Mouse (Mus musculus) testis, adult 2 months (tissue): ENCODE measurements around the gene Gfra1. TPM values are rescaled to one million over a fixed set of nuclear protein-coding genes. Genes with fewer than 3 reads are reported as not detected.

Experiments used
- H3K27ac ChIP-seq: fragments of 200-500 bp; 2 replicates; pipeline ENCODE4 v1.5.1; 2012; ENCODE audit warnings: low read depth, low read length; ENCODE audit not compliant: control insufficient read depth, insufficient read depth
- H3K27me3 ChIP-seq: fragments of 200-500 bp; 2 replicates; pipeline ENCODE4 v1.6.1; 2012; ENCODE audit warnings: mild to moderate bottlenecking, low read length, moderate library complexity; ENCODE audit not compliant: control insufficient read depth, insufficient read depth
- H3K36me3 ChIP-seq: fragments of 200-500 bp; 2 replicates; pipeline ENCODE4 v1.6.1; 2012; ENCODE audit warnings: mild to moderate bottlenecking, low read length; ENCODE audit not compliant: control insufficient read depth, insufficient read depth
- H3K4me1 ChIP-seq: fragments of 200-500 bp; 2 replicates; pipeline ENCODE4 v1.6.1; 2012; ENCODE audit warnings: low read length; ENCODE audit not compliant: control insufficient read depth, insufficient read depth
- H3K4me3 ChIP-seq: fragments of 200-500 bp; 2 replicates; pipeline ENCODE4 v1.5.1; 2012; ENCODE audit warnings: low read depth, mild to moderate bottlenecking, low read length, moderate library complexity, mixed read lengths; ENCODE audit not compliant: control insufficient read depth
- CTCF ChIP-seq: fragments of 200-500 bp; IDR thresholded peaks from 2 replicates; pipeline ENCODE4 v1.5.1; 2012; ENCODE audit warnings: low read depth, mild to moderate bottlenecking, inconsistent platforms, low read length, moderate library complexity; ENCODE audit not compliant: control insufficient read depth, insufficient read depth, insufficient replicate concordance
- POLR2A ChIP-seq: fragments of 200-500 bp; IDR thresholded peaks from 2 replicates; pipeline ENCODE4 v1.6.1; 2012; ENCODE audit warnings: low read depth, mild to moderate bottlenecking, inconsistent platforms, low read length, moderate library complexity; ENCODE audit not compliant: control insufficient read depth
- polyA plus RNA-seq: library from polyadenylated mRNA; depleted of rRNA; stranded (reverse); fragments of >200 nt; gene quantifications from 2 replicates; pipeline ENCODE4 v1.2.3, GENCODE M21; 2012

Gfra1 gene
- polyA plus RNA-seq, 1 experiment = 1.2 TPM

- no peaks in the 10 kb centered on the region for H3K36me3 ChIP-seq
- TF ChIP-seq POLR2A (no peak), CTCF (no peak)
- no peaks in the 10 kb centered on the region for H3K27me3 ChIP-seq
- H3K4me1 ChIP-seq = no peaks in the 10 kb centered on the region
- H3K4me3 ChIP-seq = no peak overlapping the region
- no peak overlapping the region for H3K27ac ChIP-seq
These were observed 14.5 kb downstream of the Gfra1 start for GRCm38 (mm10) chr19:58441246-58441645.

GRCm38 (mm10) chr19:58438762-58439161, 16.9 kb downstream of the Gfra1 start:
- Histone ChIP-seq H3K4me3 (no peak overlapping the region), H3K36me3 (no peaks in the 10 kb centered on the region), H3K27ac (no peak overlapping the region), H3K4me1 (no peaks in the 10 kb centered on the region), H3K27me3 (no peaks in the 10 kb centered on the region)
- TF ChIP-seq CTCF = no peak
- no peak for TF ChIP-seq POLR2A

GRCm38 (mm10) chr19:58437441-58438071, 18.2 kb downstream of the Gfra1 start:
- H3K27ac ChIP-seq = no peak overlapping the region
- no peaks in the 10 kb centered on the region for H3K27me3 ChIP-seq
- H3K36me3 ChIP-seq = no peaks in the 10 kb centered on the region
- no peak overlapping the region for H3K4me3 ChIP-seq
- no peaks in the 10 kb centered on the region for H3K4me1 ChIP-seq
- TF ChIP-seq POLR2A = no peak
- no peak for TF ChIP-seq CTCF

- Histone ChIP-seq H3K4me1 (no peaks in the 10 kb centered on the region), H3K4me3 (no peak overlapping the region), H3K36me3 (no peaks in the 10 kb centered on the region), H3K27me3 (no peaks in the 10 kb centered on the region), H3K27ac (no peak overlapping the region)
- no peak for TF ChIP-seq POLR2A
- TF ChIP-seq CTCF = no peak
These were observed 18.8 kb downstream of the Gfra1 start for GRCm38 (mm10) chr19:58436874-58437273.

- H3K27me3 ChIP-seq = no peaks in the 10 kb centered on the region
- H3K4me1 ChIP-seq = no peaks in the 10 kb centered on the region
- H3K4me3 ChIP-seq = no peak overlapping the region
- H3K36me3 ChIP-seq = no peaks in the 10 kb centered on the region
- no peak overlapping the region for H3K27ac ChIP-seq
- TF ChIP-seq POLR2A = no peak
These were observed 19.8 kb downstream of the Gfra1 start for GRCm38 (mm10) chr19:58435877-58436276.

- no peak overlapping the region for H3K4me3 ChIP-seq
- no peaks in the 10 kb centered on the region for H3K4me1 ChIP-seq
- no peak overlapping the region for H3K27ac ChIP-seq
- no peaks in the 10 kb centered on the region for H3K36me3 ChIP-seq
- H3K27me3 ChIP-seq = no peaks in the 10 kb centered on the region
- TF ChIP-seq CTCF (no peak), POLR2A (no peak)
These were observed 22.9 kb downstream of the Gfra1 start for GRCm38 (mm10) chr19:58432840-58433239.

- no peak for TF ChIP-seq CTCF
- TF ChIP-seq POLR2A = no peak
- no peaks in the 10 kb centered on the region for H3K36me3 ChIP-seq
- no peaks in the 10 kb centered on the region for H3K27me3 ChIP-seq
- H3K4me3 ChIP-seq = no peak overlapping the region
- no peak overlapping the region for H3K27ac ChIP-seq
- no peaks in the 10 kb centered on the region for H3K4me1 ChIP-seq
These were observed 27.2 kb downstream of the Gfra1 start for GRCm38 (mm10) chr19:58428546-58428945.

GRCm38 (mm10) chr19:58427348-58427747, 28.4 kb downstream of the Gfra1 start:
- Histone ChIP-seq H3K27me3 (no peaks in the 10 kb centered on the region), H3K36me3 (no peaks in the 10 kb centered on the region), H3K4me3 (no peak overlapping the region), H3K27ac (no peak overlapping the region), H3K4me1 (no peaks in the 10 kb centered on the region)
- TF ChIP-seq POLR2A (no peak), CTCF (no peak)
